Mouse (Mus musculus): ENCODE data around the gene BC052040. TPM values are rescaled to one million over a fixed set of nuclear protein-coding genes. Genes with fewer than 3 reads are reported as not detected.
A peak's percentile ranks its signal among the peaks of the same experiment; 100 is the strongest.

BC052040 gene
- 1 to 10 TPM; 6.5 to 8.2 TPM for total RNA-seq (2021)
- long read RNA-seq, experiment 1, partial matches to known transcripts: 0 of 3 reads
- long read RNA-seq, experiment 1, other reads (novel, unspliced or antisense): 0 of 3 reads
- long read RNA-seq, experiment 2, partial matches to known transcripts: 2 of 4 reads
- long read RNA-seq, experiment 2, other reads (novel, unspliced or antisense): 1 of 4 reads

DNA sequence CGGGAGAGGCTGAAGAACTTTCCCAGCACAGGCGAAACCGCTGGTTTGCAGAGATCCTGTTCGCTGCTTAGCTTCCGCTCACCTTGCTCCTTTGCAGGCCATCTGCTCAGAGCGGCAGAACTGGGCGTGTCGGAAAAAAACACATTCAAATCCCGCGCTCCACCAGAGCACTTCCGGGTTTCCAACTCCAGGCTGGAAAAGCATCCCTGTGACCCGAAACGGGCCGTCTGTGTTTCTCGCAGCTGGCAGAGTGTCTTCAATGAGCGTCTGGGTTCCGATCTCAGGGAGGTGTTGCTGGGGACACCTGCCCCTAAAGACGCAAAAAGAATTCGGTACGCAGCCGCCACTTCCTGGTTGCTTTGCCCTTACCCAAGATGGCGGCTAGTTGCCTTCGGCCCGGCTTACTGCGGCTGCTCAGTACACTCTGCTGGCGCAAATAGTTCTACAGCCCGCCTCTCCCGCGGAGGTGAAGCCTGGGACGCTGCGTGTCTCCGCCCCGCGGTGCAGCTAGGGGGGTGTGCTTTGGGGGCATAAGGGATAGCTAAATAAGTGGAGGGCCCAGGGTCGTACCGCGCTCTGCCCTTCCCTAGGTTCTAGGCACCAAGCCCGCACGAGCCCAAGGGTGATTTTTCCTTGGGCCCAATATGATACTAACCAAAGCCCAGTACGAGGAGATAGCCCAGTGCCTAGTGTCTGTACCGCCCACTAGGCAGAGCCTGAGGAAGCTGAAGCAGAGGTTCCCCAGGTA lies at the start of gene BC052040:
Gene BC052040, plus strand, starts transcription at position 476 of the 748 bp plus-strand sequence.
- peak; percentile 64 to 74 for DNase-seq (ENCODE audit: low spot score in 2 of 2)

DNA sequence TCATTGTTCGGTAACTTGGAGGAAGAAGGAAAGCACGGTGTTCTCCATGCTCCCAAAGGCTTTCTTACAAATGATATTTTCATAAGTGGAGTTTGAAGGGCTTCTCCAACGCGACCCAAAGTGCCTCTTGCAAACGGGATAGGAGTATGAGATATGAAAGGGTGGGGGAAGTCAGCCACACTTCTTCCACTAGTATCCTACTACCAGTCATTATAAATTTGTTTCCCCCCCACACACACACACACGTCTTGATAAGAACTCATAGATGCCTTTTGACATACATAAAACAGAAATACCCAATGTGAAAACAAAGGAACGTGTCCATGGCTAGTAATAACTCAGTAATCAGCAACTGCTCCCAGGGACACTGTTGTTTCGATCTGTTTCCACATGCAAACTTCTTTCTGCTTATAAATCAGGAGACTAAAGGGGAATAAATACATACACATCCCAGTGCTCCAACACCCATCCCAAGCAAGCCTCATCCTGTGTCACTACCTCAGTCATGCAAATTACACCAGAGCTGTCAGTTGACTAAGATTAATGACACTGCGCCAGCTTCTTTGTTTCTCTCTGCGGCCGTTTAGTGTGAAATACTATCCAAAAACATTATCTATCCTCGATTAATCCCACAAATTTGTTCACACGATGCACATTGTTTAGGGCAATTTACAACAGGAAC lies 43.4 kb upstream of the BC052040 start:
- no peak for DNase-seq (ENCODE audit: low spot score in 2 of 2)

DNA sequence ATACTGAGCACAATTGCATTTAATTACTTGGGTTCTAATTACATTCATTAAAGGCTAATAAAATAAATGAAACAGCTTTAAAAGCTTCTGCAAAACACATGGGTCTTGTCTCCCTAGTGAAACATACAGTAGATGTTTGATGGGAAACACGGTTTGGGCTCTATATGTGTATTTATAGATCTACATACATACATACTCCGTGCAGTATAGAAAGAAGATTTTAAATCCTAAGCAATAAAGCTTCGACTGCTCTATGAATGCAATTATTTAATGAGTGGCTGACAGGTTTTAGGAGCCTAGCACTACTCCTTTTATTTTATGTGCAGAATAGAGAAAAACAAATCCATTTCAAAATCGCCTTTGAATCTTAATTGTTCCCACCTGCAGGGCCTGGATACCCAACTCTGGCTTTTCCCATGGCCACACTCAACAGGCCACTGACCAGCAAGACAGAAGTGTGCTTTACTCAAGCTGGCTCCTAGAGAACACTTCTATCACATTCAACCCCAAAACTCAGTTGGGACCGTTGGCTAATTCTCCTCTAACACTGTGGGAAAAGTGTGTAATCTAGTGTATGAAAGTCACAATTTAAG lies 42.7 kb upstream of the BC052040 start:
- DNase-seq (ENCODE audit: low spot score in 2 of 2): no peak

DNA sequence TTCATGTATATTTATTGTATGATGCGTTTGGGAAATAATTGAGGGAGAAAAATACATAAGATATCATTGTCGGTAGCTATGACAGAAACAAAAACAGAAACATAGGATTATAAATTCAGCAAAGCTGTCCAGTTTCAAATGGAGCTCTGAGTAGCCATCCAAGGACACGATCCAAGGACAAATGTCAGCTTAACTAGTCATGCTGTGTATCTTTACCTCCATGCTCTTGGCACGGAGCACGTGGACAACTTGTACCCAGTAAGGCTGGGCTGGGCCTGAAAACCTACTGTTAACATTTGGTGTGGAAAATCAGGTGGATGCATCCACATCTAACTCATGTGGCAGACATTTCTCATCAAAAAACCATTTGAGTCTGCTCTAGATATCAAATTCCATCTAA lies 41.8 kb upstream of the BC052040 start:
- DNase-seq (ENCODE audit: low spot score in 2 of 2): no peak

DNA sequence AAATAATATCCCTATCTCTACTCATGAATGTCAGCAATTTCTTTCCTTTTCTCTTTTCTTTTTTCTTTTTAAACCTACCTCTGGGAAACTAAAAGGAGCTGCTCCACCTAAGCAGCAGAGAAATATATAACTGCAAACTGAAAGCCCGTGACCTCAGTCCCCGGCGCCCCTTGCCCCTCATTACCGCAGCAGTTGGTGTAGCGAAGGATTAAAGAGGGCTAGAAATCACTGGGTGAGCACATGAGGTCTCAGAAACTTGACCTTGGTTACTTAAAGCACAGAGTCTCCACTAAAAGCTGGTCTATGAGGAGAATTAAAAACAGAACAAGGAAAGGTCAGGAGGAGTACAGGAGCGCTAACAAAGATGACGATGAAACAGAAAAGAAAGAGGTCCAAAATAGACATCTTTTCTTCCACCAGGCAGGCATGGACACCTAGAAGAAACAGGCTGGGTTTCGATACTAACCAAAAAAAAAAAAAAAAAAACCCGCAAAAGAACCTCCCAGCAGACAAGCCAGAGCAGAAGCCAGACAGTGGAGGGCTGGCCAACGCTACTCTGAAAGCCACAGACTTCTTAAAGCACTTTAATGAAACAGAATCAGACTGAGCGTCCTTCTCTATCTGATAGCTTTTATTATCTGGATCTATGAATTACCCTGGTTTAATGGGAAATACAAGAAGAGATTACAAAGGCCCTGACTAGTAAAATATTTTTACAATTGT lies 39.0 kb upstream of the BC052040 start:
- DNase-seq (ENCODE audit: low spot score in 2 of 2): no peak

DNA sequence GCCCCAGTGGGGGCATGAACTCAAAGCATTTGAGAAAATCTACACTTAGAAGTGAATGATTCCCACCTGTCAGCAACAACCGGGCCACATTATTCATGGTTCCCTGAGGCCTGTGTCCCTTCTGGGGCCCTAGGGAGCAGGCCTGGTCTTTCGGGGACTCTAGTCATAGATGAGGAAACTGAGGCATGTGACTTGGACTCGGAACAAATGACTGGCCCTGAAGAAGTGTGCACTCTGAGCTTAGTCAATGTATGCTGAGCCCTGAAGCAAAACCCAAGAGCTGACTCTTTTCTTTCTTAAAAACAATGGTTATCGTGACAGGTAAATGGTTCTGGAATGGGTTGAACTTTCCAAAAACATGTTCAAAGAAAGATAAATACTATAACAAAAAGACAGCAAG lies 38.3 kb upstream of the BC052040 start:
- DNase-seq (ENCODE audit: low spot score in 2 of 2): no peak

DNA sequence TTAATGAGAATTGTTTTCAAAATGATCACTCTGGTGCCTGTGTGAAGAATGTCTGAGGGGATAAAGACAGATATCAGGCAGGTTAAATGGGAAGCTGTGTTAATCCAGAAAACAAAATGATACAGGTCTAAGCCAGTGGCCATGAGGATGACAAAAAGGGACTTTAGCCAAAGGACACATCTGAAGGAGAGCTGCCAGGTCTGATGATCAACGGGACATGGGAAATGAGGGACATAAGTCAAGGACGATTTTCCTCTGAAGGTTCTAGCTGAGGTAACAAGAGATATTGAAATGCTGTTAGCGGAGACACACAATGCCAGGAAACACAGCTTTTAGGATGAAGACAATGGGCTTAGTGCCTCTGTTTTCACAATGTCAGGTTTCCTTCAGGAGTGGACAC lies 29.6 kb upstream of the BC052040 start:
- DNase-seq (ENCODE audit: low spot score in 2 of 2): no peak

DNA sequence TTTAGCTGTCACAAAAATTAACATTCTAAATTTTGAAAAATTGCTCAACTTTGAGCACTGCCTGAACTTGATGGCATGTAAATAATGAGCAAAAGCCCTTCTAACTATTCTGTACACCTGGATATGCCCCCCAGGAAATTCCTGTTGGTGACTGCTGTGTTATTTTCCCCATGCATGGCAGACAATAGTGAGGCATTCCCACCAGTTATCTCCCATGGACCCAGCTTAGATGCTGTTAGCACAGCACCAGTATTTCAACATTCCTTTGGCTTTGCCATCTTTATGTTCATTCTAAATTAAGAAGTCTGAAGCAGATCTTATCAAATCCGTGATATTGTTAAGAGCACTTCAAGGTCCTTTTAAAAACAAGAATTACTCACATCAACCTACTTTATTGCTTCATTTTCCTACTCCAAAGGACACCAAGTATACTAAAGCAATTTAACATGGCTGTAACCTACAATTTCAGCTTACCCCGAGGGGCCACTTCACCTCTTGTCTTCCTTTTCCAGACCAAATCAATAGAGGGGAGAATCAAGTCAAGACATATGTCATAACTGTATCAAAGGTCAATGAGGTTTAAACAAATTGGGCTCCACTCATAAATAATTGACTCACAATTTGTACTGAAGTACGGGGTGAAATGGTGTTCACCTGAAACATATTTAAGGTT lies 19.2 kb upstream of the BC052040 start:
- no peak for DNase-seq (ENCODE audit: low spot score in 2 of 2)

DNA sequence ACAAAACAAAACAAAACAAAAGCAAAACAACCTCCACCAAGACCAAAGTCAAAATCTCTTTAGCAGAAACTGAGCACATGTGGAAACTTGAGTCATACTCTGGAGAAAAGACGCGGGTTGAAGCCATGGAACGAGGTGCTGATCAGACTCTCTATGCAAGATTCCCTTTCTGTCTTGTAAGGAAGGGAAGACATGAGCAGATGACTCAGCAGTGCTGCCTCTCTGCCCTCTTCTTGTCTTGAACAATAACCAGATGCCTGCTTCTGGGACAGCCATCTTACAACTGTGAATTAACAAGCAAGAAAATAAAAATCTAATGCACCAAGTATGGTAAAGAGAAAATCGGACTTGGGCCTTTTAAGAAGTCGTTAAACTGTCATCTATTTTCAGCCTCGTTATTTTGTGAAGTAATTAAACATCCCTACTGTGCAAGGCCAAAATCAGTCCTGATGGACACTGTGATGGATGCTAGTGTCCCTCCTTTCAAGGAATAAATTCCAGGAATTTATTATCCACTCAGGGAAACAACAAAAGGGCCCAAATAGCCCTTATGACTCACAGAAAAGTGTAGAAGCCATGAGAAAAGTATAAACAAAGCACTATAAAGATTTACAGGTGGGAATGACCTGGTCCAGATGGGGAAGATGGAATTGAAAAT lies 18.0 kb upstream of the BC052040 start:
- DNase-seq (ENCODE audit: low spot score in 2 of 2): no peak

DNA sequence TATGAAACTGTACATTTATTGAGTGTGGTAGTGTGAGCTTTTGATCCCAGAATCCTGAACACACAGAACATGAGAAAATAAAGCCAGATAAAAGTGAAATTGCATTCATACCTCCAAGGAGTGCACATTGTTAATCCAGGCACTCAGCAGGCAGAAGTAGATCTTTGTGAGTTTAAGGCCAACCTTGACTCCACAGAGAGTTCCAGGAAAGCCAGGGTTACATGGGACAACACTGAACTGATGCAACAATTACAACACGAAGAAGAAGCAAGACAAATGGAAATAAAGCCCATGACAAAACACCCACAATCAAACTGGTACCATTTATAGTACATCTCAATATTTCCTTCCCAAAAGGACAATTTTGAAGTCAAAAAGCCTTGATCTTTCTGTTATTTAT lies 9.5 kb upstream of the BC052040 start:
- no peak for DNase-seq (ENCODE audit: low spot score in 2 of 2)

DNA sequence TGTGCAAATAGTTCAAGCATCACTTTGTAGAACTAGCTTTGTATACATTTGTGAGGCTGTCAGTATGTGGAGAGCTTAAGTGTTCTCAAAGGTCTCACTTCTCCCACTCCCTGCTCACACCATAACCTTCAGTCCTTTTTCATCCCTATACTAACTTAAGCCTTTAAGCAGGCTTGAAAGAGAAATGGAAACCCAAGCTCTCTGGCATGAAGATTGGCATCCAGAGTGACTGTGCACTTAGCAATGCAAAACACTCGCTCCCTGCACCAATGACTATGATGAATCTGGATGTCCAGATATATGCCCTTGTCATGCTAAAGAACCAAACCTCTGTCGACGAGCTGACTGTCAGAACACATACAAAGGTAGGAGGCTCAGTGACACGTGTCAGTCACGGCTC lies 6.7 kb upstream of the BC052040 start:
- no peak for DNase-seq (ENCODE audit: low spot score in 2 of 2)

DNA sequence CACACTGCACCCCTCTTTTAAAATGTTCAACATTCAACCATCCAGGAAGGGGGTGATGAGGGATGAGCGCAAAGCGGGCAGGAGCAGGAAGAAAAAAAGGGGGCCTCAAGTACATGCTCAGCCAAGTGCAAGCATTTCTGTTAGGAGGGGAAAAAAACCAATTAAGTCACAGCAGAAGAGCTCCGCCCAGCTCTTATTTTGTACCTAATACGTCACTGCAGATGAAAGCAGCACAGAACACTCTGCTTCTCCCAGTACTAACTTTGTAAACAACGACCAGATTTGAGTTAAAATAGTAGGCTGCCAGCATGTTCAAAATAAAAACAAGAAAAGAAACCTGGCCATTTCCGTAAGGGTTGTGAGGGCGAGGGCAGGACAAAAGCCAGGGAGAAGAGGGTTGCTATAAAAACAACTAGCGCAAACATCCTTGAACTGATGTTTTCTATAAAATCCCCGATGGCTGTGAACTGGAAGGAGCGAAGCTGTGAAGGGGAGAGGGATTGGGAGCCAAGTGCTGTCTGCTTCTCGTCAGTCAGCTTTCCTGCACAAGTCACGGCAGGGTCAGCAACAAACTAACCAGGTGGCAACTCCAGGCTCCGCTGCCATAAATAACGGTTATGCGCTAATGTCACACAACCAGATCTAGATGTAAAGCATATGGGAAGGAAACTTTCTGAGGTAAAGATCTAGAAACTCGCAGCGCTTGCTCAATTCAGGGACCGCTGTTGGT lies 2.2 kb upstream of the BC052040 start:
- no peak for DNase-seq (ENCODE audit: low spot score in 2 of 2)

DNA sequence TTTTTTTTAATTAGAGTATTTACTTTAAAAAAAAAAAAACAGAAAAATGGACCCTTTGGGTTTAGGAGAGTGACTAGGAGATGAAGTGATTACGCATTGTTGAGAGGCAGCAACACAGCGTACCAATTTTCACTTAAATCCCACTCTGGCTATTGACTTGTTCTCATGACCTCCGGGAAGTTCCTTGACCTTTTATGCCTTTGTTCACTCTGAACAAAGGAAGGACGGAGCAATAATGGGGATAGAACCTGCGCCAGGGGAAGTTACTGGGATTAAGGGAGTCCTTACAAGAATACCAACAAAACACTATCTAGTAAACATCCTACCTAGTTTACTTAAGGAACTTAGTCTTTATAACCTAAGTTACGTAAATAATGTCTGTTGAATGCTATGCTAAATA lies 1.5 kb upstream of the BC052040 start:
- no peak for DNase-seq (ENCODE audit: low spot score in 2 of 2)

DNA sequence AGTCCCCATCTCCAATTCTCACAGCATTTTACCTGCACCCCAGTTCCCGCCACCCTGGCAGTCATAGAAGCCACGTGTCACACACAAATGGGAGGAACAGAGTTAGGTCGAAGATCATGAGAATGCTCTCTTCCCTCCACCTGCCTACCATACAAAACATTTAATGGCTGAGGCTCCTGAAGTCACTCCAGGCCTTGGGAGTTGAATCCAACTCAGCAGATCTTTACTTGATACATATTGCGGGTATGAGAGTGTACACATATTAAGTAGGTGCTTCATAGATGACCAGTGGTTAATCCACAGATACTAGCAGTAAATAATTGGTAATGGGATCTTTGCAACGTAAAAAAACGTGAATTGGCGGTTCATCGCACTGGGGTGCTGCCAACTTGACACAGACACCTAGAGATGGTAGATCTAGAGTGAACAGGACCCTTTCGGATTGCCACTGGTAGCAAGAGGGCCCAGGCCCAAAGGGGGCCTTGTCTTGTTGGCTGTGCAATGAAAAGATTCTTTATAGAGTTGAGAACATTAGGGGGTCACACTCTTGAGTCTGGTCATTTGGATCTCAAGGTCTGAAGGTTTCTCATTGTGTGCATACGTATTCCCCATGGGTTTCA lies 583 bp downstream of the BC052040 start:
- no peak for DNase-seq (ENCODE audit: low spot score in 2 of 2)

DNA sequence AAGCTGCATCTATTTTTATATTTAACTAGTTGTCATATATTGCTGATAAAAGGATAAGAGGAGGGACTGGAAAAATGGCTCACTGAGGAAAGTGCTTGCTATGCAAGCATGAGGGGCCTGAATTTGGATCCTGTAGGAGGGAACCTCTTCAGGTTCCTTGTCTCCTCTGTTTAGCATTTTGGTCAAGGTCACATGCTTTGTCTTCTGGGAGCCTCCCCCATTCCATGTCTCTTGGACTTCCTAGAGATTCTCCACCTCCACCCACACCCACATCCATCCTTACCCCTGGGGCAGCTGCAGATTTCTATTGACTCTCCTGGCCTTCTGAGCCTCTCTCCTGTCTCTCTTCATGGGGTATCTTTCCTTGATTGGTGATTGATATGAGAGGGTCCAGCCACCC lies 2.3 kb downstream of the BC052040 start:
- no peak for DNase-seq (ENCODE audit: low spot score in 2 of 2)

DNA sequence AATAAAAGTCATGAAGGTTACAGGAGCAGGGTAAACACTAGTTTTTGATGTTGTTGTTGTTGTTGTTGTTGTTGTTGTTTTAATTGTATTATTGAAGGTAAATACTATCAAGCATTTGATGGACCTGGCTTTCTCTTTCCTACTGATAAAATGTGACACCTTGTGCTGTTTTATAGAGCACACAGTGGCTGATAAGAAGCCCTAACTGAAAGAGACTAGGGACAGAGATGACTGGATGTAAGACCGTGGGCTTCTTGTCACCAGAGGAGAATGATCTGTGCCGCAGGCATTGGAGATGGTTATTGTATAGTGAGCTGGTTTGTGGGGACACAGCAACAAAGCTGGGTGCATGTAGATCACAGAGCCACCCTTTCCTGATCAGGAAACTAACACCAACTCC lies 9.1 kb downstream of the BC052040 start:
- DNase-seq (ENCODE audit: low spot score in 2 of 2): no peak

DNA sequence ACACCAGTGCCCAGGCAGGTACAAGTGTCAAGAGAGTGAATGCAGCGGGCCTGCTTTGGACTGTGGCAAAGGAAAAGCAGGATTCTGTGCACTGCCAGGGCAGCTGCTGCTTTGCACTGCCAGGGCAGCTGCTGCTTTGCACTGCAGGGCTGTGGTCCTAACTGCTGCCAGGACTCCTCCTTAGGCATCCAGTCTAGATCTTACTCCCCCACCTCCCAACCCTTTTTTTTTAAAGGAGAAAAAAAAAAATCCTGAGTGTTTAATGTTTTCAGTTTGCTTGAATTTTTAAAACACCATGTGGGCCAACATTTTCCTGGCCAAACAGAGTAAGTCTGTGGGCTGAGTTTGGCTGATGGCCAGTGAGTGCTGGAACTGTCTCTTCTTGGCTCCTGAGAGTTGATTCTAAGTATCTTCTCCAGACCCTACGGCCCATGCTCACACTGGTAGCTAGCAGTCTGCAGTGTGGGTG lies 11.2 kb downstream of the BC052040 start:
- no peak for DNase-seq (ENCODE audit: low spot score in 2 of 2)

DNA sequence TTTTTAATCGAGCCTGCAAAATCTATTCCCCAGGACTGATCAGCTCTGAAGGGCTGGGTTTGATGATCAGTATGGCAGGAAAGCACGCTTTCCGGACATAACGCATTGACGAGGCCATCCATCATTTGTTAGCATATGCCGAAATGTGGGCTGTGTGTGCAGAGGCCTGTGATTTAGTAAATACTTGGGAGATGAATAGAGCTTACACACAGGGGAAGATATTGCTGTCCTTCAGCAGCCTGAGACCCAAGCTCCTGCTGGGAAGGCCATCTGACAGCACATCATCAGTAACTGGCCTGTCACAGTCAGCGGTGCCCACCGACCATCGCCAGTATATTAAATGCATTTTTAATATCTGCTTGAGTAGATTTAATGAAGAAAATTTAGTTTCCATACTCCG lies 15.5 kb downstream of the BC052040 start:
- DNase-seq (ENCODE audit: low spot score in 2 of 2): no peak

DNA sequence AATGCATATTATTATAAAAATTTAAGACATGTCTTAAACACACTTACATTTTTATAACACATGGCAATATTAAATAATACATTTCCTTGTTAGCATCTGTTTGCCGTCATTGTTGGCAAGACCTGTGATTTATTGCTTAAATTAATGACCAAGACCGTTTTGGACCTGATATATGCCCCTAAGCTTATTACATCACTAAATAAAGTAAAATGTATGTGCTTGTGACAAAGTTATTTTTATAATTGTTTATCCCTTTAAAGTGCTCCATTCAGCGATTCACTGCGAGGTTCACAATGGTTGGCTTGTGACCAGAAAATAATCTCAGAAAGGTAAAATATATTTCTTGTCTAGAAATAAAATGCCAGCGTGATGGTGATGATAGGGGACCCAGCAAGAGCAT lies 16.8 kb downstream of the BC052040 start:
- no peak for DNase-seq (ENCODE audit: low spot score in 2 of 2)
